Mouse (Mus musculus): Measurements from ENCODE around the gene Abhd10. TPM values are rescaled to one million over a fixed set of nuclear protein-coding genes. Genes with fewer than 3 reads are reported as not detected.

The Abhd10 gene
- 6.3 and 7.1 TPM in 2 replicates for polyA plus RNA-seq (2012; rRNA removed)

GRCm38 (mm10) chr16:45742615-45743476 lies at the start of gene Abhd10:
Gene Abhd10, minus strand, starts transcription at chr16:45742955.

GRCm38 (mm10) chr16:45724061-45724741 lies 18.6 kb downstream of the Abhd10 start, which contains the start of gene Tagln3:
Gene Tagln3, minus strand, starts transcription at chr16:45724608.

GRCm38 (mm10) chr16:45693558-45693957 lies 49.2 kb downstream of the Abhd10 start, which contains the start of gene Tmprss7:
Gene Tmprss7, minus strand, starts transcription at chr16:45693658.

Other genes with a start within 250 kb of the Abhd10 start
- 0.54 and 1.0 TPM in 2 replicates for gene Gm609, start 250.0 kb downstream of the Abhd10 start, polyA plus RNA-seq (2012; rRNA removed)
- gene Gm17783, start 210.9 kb downstream of the Abhd10 start, polyA plus RNA-seq (2012; rRNA removed) = 0.15 and 0.22 TPM in 2 replicates
- not detected in 2 replicates for gene Slc9c1, start 207.6 kb downstream of the Abhd10 start, polyA plus RNA-seq (2012; rRNA removed)
- 0.14 and 0.16 TPM in 2 replicates for gene Gcsam, start 132.6 kb downstream of the Abhd10 start, polyA plus RNA-seq (2012; rRNA removed)
- gene BC016579, start 88.9 kb downstream of the Abhd10 start, polyA plus RNA-seq (2012; rRNA removed) = not detected in 2 replicates
- gene Tmprss7, start 49.3 kb downstream of the Abhd10 start, polyA plus RNA-seq (2012; rRNA removed) = 0.05 TPM in 1 of 2 replicates, not detected in the other
- gene Tagln3, start 18.3 kb downstream of the Abhd10 start, polyA plus RNA-seq (2012; rRNA removed) = 0.79 and 1.1 TPM in 2 replicates
- 14.0 and 21.1 TPM in 2 replicates for gene Phldb2, start 210.6 kb upstream of the Abhd10 start, polyA plus RNA-seq (2012; rRNA removed)